Mouse (Mus musculus): ENCODE measurements around the gene Pigw. TPM values are rescaled to one million over a fixed set of nuclear protein-coding genes. Genes with fewer than 3 reads are reported as not detected.

Pigw gene
- polyA plus RNA-seq (2012; rRNA removed): 5.7 and 8.2 TPM in 2 replicates

- DNase-seq (ENCODE audit: low spot score): peak; percentile 78
Observed at GRCm38 (mm10) chr11:84879772-84880464, at the start of gene Pigw, which contains the start of gene Myo19. Pigw (minus strand) TSS chr11:84880285. Myo19 (plus strand) TSS chr11:84880148.

GRCm38 (mm10) chr11:84920981-84921380 is 40.9 kb upstream of the Pigw start:
- DNase-seq (ENCODE audit: low spot score): no peak

GRCm38 (mm10) chr11:84919951-84920350 is 39.9 kb upstream of the Pigw start:
- no peak for DNase-seq (ENCODE audit: low spot score)

- no peak for DNase-seq (ENCODE audit: low spot score)
Observed at GRCm38 (mm10) chr11:84919276-84919675, 39.2 kb upstream of the Pigw start.

- DNase-seq (ENCODE audit: low spot score): peak; percentile 69
Observed at GRCm38 (mm10) chr11:84918425-84918824, 38.3 kb upstream of the Pigw start.

- DNase-seq (ENCODE audit: low spot score): no peak
Observed at GRCm38 (mm10) chr11:84916703-84917300, 36.7 kb upstream of the Pigw start.

- DNase-seq (ENCODE audit: low spot score): peak; percentile 60
Observed at GRCm38 (mm10) chr11:84916053-84916702, 36.1 kb upstream of the Pigw start, which contains the start of gene Znhit3. Znhit3 (minus strand) TSS chr11:84916366.

- no peak for DNase-seq (ENCODE audit: low spot score)
Observed at GRCm38 (mm10) chr11:84914673-84915072, 34.6 kb upstream of the Pigw start.

GRCm38 (mm10) chr11:84910411-84910810 is 30.3 kb upstream of the Pigw start:
- no peak for DNase-seq (ENCODE audit: low spot score)

GRCm38 (mm10) chr11:84908480-84908879 is 28.4 kb upstream of the Pigw start:
- DNase-seq (ENCODE audit: low spot score): no peak

- no peak for DNase-seq (ENCODE audit: low spot score)
Observed at GRCm38 (mm10) chr11:84907081-84907480, 27.0 kb upstream of the Pigw start.

GRCm38 (mm10) chr11:84904597-84905144 is 24.6 kb upstream of the Pigw start:
- no peak for DNase-seq (ENCODE audit: low spot score)

GRCm38 (mm10) chr11:84893113-84893512 is 13.0 kb upstream of the Pigw start:
- peak; percentile 16 for DNase-seq (ENCODE audit: low spot score)

GRCm38 (mm10) chr11:84891705-84892104 is 11.6 kb upstream of the Pigw start:
- peak; percentile 11 for DNase-seq (ENCODE audit: low spot score)

GRCm38 (mm10) chr11:84889492-84889891 is 9.4 kb upstream of the Pigw start:
- DNase-seq (ENCODE audit: low spot score): no peak

- DNase-seq (ENCODE audit: low spot score): no peak
Observed at GRCm38 (mm10) chr11:84888025-84888424, 7.9 kb upstream of the Pigw start.

GRCm38 (mm10) chr11:84886767-84887511 is 6.9 kb upstream of the Pigw start:
- peak; percentile 15 for DNase-seq (ENCODE audit: low spot score)

GRCm38 (mm10) chr11:84886236-84886635 is 6.2 kb upstream of the Pigw start:
- peak; percentile 19 for DNase-seq (ENCODE audit: low spot score)

- peak; percentile 17 for DNase-seq (ENCODE audit: low spot score)
Observed at GRCm38 (mm10) chr11:84885238-84885637, 5.2 kb upstream of the Pigw start.

GRCm38 (mm10) chr11:84882346-84882745 is 2.3 kb upstream of the Pigw start:
- peak; percentile 18 for DNase-seq (ENCODE audit: low spot score)

- DNase-seq (ENCODE audit: low spot score): no peak
Observed at GRCm38 (mm10) chr11:84880971-84881370, 886 bp upstream of the Pigw start.

GRCm38 (mm10) chr11:84880465-84880961 is 428 bp upstream of the Pigw start:
- peak; percentile 50 for DNase-seq (ENCODE audit: low spot score)

Data from urinary bladder, adult 2 months (tissue).